Mouse (Mus musculus): ENCODE measurements around the gene Mef2a.

GRCm38 (mm10) chr7:67371891-67372672 lies 576 bp downstream of the Mef2a start:
- TF ChIP-seq CTCF (IDR thresholded peaks at IDR 0.05; ENCODE audit: control insufficient read depth, insufficient read depth, low read length) (no peak), POLR2A (IDR thresholded peaks at IDR 0.05; ENCODE audit: borderline replicate concordance, control insufficient read depth, low read depth, low read length) (no peak)

Measured in bone marrow, adult 2 months (tissue).